ENCODE assay signal across 16 mouse cellular contexts in genomic region chr1:60974221-60974620, GRCm38 (mm10). TPM values are rescaled to one million over a fixed set of nuclear protein-coding genes. Genes with fewer than 3 reads are reported as not detected.
"Had no signal": no experiment of that assay in that cellular context is flagged by ENCODE, and none has a peak within 500 bp of the region (broad histone marks: within the 10 kb centered on the region; RNA-seq: fewer than 3 reads in every experiment).

No protein-coding gene starts in this region.

- H3K4me3 ChIP-seq: kidney, embryonic 15.5 days; limb, embryonic 10.5 days; liver, embryonic 15.5 days; midbrain, embryonic 12.5 days; neural tube, embryonic 12.5 days had no signal

- H3K27me3 ChIP-seq: kidney, embryonic 15.5 days; liver, embryonic 15.5 days; midbrain, embryonic 12.5 days; neural tube, embryonic 12.5 days had no signal

- DNase-seq: kidney, postnatal 14 days; lung, adult 2 months; lung, postnatal 10 days; right cerebral cortex, postnatal 4 days; spleen, adult 18-20 months; thymus, postnatal 4 days had no signal

- H3K9me3 ChIP-seq: kidney, embryonic 15.5 days; limb, embryonic 10.5 days; liver, embryonic 15.5 days; megakaryocyte, embryonic 14.5 days; midbrain, embryonic 12.5 days; neural tube, embryonic 12.5 days had no signal

- H3K27ac ChIP-seq: kidney, embryonic 15.5 days; limb, embryonic 10.5 days; liver, embryonic 15.5 days; macrophage; midbrain, embryonic 12.5 days; neural tube, embryonic 12.5 days had no signal

- H3K36me3 ChIP-seq: kidney, embryonic 15.5 days; limb, embryonic 10.5 days; liver, embryonic 15.5 days; midbrain, embryonic 12.5 days; neural tube, embryonic 12.5 days had no signal

- H3K9ac ChIP-seq: kidney, embryonic 15.5 days; liver, embryonic 15.5 days; midbrain, embryonic 12.5 days; neural tube, embryonic 12.5 days had no signal

- H3K4me2 ChIP-seq: kidney, embryonic 15.5 days; liver, embryonic 11.5 days; liver, embryonic 15.5 days; midbrain, embryonic 12.5 days; neural tube, embryonic 12.5 days had no signal

- H3K4me1 ChIP-seq: limb, embryonic 10.5 days; liver, embryonic 15.5 days; midbrain, embryonic 12.5 days; neural tube, embryonic 12.5 days had no signal

RNA-seq across cellular contexts. Expression of gene Icos, which starts 3.5 kb away (rescaled TPM):
- total RNA-seq: left cerebral cortex, adult 18-20 months; midbrain, postnatal 0 days had no signal
- polyA plus RNA-seq: limb, embryonic 10.5 days had no signal
